Mouse (Mus musculus) retina, postnatal 1 day (tissue): Measurements from ENCODE around the gene Ttll3.

ENCODE experiments used
- DNase-seq: peaks from one replicate; pipeline ENCODE4 v3.0.0-alpha.2; 2012

The Ttll3 gene

DNA sequence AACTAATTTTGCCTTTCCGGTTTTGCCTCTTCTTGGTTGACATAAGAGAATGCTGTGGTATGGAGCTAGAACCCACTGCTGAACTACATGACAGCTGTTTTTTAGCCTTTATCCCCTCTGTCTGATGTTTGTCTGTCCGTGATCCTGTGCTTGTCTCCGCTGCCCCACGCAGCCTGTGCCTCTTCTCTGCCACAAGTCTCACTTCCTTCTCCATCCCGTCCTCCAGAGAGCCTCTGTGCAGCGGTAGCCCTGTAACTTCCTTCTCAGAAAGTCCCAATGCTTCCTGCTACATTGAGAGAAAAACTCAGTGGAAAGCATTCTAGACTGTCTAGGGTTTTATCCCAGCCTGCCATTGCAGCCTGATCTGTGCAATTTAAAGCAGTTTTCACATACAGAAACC is 9.8 kb upstream of the Ttll3 start:
- no peak for DNase-seq

DNA sequence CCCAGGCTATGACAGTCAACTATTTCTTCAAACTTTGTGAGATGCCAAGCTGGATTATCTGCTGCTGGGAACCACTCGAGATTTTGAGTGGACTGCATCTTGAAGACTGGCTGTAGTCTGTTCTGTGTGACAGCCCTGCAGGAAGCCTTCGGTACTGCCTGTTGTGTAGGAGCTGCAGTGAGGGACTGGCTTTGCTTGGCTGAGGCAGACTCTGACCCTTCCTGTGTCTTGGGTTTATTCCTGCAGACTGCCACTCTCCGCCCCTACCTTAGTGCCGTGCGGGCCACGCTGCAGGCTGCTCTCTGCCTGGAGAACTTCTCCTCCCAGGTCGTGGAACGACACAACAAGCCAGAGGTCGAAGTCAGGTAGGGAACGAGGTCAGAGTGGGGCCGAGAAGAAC is 8.6 kb upstream of the Ttll3 start:
- no peak for DNase-seq

DNA sequence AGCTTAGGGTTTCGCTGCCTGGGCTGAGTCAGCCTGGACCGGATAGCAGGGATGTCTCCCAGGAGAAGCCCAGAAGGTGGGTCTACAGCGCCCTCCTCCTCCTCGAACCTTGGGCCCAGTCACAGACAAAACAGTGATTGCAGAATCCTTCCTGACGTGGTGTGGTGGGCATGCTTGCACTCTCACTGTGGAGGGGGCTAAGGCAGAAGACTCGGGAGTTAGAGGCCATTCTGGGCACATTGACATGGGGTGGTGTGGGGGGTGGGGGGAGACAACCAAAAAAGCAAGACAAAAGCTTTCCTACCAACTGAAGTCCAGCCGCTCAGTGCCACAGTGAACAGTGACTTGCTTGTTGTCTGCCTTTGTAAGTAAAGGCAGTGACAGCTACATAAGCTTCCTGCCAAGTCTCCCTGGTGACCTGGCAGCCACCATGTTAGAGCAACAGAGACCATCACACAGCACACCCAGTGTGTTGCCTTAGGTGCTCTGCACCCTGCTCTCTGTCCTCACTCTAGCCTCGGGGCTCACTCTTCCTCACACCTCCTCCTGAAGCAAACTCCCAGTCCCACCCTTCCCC is 4.6 kb upstream of the Ttll3 start:
- DNase-seq = no peak

DNA sequence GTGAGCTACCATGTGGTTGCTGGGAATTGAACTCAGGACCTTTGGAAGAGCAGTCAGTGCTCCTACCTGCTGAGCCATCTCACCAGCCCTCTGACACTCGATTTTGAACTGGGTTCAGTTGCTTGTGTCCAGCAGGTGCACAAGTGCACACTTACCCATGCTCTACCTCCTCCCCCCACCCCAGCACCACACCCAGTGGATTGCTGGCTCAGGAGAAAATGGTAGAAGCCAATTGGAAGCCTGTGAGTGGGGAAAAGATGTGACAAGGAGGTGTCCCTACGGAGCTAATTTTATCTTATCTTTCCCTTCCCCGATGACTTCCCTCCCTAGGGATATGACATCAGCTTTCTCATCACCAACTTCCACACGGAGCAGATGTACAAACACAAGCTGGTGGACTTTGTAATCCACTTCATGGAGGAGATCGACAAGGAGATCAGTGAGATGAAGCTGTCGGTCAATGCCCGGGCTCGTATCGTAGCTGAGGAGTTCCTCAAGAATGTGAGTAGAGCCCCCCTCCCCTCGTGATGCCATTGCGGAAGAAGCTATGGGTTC is 3.8 kb upstream of the Ttll3 start:
- DNase-seq = no peak

DNA sequence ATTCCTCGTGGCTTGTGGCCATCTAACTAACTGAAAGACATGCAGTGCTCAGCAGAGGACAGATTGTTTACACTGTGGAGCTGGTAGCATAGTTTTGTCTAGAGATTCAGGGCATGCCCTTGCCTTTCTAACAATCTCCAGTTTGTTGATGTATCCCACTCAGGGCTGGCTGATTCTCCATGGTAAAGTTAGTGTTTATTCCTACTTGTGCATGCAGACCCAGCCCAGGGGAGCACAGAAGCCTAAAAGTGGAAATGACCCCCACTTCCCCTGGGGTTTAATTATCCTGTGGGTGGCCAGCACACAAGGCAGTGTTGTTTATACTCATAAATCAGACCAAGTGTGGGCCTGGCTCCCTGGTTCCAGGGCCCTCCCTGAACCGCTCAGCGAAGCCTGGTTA is 3.0 kb upstream of the Ttll3 start:
- no peak for DNase-seq

DNA sequence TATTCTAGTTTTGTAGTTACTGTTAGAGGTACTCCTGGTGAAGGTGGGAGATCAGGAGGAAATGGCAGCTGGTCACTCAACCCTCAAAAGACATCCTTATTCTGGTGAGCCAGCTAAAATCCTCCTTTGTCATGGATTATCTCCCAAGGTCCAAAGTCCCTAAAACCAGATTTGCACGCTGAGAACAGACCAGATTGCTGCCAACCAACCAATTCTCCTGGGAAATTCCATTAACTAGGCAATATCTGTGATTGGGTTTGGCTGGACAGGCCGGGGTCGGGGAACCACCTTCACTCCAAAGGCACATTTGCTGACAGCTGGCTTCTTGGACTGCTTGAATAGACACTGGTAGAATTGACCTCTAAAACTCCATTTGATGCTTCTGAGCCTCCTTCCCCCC is 1.7 kb downstream of the Ttll3 start:
- DNase-seq = no peak

DNA sequence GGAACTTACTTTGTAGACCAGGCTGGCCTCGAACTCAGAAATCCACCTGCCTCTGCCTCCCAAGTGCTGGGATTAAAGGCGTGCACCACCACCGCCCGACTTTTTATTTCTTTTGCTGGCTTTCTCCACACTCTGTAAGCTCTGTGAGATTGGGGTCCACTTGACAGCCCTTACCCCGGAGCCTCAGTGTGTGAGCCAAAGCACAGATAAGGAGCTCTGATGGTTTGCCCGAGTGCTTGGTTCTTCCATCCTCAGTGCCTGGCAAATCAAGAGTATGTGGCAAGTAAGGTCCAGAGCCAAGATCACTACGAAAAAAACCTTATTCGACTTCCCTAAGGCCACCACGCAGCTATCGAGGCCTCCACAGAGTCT is 2.9 kb downstream of the Ttll3 start:
- DNase-seq = no peak

DNA sequence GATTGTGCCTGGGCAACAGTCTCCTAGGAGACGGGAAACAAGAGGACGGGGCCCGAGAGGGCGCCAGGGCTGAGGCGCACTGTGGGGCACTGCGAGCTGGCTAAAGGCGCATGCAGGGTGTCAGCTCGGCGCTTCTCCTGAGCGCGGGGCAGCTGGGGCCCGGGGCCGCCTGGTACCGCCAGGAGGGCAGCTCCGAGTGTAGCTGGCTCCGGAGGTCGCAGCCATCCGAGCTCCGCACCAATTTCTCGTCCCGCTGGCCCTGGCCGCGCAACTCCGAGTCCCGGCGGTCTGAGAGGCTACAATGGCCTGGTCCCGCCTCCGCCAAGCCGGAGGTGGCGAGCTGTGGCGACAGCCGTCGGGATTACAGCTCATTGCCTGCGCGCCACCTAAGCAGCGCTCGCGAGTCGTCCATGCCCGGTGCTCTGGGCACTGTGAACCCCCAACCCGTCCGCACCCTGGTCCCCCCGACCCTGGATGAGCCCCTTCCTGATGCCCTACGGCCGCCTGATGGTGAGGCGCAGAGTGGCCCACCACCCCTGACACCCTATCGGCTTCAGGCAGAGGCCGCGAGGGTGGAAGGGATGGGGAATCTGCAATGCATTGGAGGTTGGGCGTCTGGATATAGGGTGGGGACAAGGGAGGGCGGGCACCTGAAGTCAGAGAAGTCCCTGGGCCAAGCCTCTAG is 3.5 kb downstream of the Ttll3 start:
- DNase-seq = peak; percentile 83

DNA sequence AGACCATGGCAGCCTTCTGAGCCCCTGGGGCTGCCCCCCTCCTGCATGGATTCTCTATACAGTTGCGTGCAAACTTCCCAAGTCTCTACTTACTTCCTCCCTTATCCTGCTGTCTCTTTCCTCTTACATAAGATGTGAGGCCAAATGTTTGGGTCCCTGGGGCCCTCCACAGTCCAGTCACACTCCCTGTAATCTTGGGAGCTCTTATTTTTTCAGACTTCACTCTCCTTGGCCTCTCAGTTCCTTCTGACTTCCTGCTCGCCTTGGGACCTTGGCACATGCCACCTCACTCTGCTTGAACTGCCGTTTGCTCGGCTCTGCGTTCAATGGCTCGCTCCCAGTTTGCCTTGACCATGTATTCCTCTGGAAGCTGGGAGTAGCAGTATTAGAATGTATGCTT is 4.9 kb downstream of the Ttll3 start:
- DNase-seq = no peak

DNA sequence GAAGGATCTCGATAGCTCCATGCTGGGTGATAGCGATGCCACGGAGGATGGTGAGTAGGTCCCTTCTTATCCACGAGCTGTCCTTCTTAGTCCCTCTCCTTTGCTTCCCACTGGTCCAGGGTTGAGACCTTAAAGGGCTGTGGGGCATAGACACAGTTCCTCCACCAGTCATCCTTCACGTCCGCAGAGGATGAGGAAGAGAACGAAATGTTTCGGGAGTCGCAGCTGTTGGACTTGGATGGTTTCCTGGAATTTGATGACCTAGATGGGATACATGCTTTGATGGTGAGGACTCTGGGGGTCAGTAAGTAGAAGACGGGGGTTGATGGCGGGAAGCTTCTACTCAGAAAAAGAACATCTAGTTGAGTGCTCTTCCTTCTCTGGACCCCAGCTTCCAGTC is 5.8 kb downstream of the Ttll3 start:
- no peak for DNase-seq

DNA sequence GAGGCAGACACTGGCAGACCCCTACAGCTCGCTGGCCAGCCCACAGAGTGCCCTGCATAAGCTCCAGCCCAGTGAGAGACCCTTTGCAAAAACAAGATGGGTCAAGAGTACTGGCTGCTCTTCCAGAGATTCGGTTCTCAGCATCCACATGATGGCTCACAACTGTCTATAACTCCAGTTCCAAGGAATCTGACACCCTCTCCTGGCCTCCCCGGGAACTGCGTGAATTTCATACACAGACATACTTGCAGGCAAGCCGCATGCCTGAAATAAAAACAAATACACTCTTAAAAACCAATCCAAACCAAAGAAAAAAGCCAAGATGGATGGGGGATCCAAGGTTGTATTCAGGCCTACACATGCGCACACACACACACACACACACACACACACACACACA is 6.4 kb downstream of the Ttll3 start:
- no peak for DNase-seq

DNA sequence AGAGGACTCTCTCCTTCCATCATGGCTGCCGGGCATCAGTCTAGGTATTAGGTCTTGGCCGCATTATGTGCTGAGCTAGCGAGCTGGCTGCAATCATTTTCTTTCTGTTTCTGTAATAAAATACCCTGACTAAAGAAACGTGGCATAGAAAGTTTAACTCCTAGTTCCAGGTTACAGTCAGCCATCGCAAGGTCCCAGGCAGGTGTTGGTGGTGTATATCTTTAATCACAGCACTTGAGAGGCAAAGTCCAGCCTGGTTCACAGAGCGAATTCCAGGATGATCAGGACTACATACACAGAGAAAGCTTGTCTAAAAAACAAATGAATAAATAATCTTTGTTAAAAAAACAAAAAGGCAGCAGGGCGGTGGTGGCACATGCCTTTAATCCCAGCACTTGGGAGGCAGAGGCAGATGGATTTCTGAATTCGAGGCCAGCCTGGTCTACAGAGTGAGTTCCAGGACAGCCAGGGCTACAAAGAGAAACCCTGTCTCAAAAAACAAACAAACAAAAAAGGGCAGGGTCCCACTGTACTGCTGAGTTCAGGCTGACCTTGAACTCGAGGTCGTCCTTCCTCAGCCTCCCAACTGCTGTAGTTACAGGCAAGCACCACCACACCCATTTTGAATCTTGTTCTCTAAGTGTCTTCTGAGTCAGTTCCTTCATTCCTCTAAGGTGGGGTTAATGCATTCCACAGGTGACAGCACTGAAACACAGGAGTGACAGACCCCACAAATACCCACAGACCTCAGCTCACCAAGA is 7.4 kb downstream of the Ttll3 start:
- no peak for DNase-seq

DNA sequence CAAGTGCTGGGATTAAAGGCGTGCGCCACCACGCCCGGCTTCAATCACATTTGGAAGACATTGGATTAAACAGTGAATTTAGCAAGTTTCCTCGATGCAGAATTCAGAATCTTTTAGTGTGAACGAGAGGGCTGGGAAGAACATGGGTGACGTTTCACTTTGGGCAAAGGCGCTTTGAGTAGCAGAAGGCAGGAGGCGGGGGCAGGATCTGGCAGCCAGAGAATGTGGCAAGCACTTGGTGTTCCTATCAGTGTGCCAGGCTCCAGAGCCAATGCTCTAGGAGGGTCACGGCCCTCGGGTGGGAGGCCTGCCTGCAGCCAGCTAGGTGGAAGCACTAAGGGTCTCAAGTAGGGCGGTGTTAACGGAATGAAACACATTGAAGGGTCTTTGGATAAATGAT is 13.0 kb downstream of the Ttll3 start:
- DNase-seq = no peak

DNA sequence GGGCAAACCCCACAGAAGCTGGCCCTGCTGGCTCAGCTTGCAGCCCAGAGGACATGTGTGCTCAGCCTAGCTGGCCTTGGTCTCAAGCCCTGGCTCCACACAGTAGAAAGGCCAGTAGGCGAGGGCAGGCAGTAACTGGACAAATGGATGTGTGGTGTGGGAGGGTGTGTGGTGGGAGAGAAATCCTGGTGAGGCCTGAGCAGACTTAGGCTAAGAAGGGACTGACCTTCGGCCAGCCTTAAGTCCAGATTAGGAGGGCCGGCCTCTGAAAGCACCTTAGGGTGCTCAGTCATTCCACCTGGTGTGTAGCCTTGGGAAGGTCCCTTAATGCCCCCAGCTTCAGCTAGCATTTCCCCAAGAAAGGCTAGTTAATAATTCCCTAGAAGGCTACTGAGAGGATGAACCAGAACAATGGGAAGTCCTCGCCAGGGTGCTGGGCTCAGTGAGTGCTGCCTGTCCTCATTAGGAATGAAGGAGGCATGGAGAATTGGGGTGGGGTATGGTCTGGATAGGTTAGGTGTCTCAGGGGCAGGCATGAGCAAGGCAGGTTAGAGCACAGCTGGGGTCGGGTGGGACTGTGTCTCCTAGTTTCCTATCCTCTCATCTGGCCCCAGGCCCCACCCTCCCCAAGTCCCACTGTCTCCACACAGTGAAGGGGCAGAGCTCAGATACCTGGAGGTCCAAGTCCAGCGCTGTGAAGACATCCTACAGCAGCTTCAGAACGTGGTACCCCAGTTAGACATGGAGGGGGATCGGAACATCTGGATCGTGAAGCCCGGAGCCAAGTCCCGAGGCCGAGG is 15.8 kb downstream of the Ttll3 start:
- peak; percentile 27 for DNase-seq

DNA sequence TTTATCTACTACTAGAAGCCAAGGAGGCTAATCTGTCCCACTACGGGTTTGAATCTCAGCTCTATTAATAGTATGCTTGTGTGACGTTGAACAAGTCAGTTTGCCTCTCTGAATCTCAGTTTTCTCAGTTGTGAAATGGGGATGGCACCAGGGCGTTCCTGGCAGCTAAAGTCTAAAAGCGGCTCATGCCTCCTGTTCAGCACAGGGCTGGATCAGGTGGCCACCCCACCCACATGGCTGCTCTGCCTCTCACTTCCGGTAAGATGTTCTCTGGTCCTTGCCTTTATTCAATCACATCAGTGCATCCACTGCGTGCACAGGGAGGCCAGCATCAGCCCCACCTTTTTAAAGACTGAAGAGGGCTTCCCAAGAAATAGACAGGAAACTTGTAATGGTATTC is 16.4 kb downstream of the Ttll3 start:
- no peak for DNase-seq

DNA sequence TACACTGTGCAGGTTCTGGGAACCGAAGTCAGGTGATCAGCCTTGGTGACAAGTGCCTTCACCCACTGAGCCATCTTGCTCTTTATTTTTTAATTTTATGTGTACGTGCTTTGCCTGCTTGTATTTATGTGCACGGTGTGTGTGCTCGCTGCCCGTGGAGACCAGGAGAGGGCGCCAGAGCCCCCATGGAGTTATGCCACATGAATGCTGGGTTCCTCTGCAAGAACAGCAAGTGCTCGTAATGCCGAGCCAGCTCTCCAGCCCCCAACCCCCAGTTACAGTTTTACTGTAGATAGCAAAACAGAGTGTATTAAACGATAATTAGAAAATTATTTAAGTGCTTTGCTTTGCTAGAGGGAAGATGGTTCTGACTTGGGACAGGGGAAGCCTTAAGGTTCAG is 17.6 kb downstream of the Ttll3 start:
- peak; percentile 22 for DNase-seq

DNA sequence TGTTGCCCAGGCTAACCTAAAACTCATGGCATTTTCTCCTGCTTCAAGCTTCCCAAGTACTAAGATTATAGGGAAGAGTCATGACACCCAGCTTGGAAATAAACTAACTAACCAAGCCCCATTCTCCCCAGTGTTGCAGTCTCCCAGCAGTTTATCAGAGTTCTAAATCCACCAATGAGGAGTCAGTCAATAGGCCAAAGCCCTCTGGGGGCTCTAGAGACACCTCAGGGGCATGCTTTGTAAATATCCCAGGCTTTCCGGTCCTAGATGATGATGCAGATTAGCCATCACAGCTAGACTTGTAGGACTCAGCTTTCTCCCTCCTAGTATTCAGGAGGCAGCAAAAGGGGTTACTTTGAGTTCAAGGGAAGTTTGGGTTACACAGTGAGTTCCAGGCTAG is 20.9 kb downstream of the Ttll3 start:
- DNase-seq = no peak

DNA sequence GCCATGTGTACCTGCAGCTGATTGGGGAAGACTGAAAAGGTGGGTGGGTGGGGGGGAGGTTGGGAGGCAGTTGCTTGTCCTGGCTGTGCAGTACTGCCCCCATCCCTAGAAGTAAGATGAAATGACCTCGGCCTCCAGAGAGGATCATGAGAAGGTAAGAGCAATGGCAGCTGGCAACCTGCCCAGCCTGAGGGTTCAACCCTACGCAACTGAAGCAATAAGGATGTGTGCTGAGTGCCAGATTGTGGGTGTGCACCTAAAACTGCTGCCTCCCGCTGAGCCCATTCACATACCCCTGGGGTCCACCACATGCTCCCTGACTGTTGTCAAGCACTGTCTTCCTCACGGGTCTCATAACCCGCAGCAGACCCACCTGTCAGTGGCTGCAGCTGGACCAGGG is 27.4 kb downstream of the Ttll3 start:
- DNase-seq = no peak

DNA sequence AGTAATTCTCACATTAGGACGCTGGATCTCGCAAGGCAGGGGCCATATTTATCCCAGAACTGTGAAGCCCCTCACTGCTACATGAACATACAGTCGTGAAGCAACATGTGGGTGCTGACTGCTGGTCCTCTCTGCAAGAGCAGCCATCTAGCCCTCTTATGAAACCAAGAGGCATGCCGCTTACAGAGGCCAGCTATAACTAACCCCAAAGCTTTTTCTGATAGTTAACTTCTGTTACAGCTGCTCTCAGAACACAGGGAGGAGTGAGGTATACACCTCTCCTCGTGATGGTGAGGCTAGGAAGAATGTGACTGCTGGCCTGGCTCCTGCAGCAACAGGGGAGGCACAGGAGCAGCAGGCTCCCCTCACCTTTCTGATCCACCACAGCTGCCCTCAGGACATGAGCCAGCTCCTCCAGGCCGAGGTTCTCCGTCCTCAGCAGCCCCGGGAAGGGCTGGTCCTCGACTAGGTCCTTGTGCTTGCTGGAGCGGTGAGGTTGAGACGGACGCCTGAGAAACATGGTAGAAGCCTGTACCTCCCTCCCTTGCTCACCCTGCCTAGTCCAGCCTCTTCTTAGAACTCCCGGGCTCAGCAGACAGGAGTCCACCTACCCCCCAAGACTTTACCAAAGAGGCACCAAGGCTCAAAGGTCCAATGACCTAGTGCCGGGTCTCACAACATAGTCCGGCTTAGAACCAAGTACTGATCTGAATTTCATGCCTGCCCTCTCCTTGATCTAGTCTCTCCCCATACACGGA is 29.6 kb downstream of the Ttll3 start:
- DNase-seq = no peak

DNA sequence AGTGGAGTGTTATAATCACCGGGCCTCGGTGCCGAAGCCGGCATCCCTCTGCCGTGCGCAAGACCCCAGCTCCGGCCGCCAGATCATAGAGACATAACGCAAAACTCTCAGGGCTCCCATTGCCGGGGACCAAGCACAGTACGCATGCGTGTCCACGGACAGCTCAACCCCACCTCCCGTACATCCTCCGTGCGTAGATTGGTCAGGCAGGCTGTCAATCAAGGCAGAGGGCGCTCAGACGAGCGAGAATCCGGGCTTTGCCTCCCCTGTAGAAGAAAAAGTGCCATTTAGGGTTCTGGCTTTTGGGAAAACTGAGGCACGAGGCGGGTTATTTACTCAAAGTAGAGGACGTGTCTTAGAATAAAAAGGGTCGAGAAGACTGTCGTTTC is 30.1 kb downstream of the Ttll3 start, which contains the start of gene Rpusd3:
Gene Rpusd3, minus strand, starts transcription at position 142 of the 389 bp plus-strand sequence.
- peak; percentile 99 for DNase-seq

DNA sequence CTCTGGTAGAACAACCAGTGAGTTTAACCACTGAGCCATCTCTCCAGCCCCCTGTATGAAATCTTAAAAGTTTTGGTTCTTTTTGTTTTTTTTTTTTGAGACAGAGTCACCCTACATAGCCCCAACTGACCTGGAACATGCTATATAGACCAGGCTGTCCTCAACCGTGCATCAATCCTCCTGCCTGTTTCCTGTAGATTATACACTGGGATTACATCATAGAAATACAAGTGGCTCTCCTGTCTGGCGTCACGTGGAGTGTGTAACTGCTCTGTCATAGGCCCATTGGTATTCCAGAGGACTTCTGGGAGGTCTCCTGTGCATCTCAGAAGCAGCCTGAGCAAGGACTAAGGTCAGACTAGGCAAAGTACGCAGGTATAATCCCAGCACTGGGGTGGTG is 33.9 kb downstream of the Ttll3 start:
- DNase-seq = no peak

DNA sequence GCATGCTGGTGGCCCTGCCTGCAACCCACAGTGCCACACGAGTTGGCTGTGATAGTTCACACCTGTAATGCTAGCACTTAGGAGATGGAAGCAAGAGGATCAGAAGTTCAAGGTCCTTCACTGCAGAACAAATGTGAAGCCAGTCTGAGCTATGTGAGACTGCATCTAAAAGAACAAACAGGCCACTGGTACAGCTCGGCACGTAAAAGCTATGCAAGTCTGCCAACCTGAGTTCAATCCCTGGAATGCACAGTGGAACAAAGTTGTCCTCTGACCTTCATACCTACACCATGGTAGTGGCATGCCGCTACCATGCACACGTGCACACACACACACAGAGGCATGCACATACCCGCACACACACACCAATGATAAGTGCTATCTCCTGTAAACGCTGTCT is 35.1 kb downstream of the Ttll3 start:
- DNase-seq = no peak

DNA sequence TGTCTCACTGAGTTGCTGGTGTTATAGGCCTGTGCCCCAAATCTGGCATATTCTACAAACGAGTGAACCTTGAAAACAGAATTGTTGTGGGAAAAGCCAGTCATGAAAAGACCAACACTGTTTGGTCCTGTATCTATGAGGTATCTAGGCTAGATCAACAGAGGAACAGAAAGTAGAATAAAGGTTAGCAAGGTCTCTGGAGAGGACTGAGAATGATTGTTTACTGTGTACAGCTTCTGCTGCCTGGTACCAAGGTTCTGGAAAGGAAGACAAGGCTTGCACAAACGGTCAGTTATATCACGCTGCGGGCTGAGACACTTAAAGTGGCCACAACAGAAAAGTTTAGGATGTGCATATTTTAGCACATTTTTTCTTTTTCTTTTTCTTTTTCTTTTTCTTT is 37.6 kb downstream of the Ttll3 start:
- no peak for DNase-seq
